Mouse (Mus musculus) layer of hippocampus, adult 18-20 months (tissue): ENCODE data around the gene Tacc2. TPM values are rescaled to one million over a fixed set of nuclear protein-coding genes. Genes with fewer than 3 reads are reported as not detected.

ENCODE experiments used
- DNase-seq, 2 experiments: peaks; one replicate each; pipeline ENCODE4 v3.0.0; 2022; ENCODE audit warnings: low spot score in 2 of 2
- total RNA-seq, 2 experiments: library from RNA; stranded (reverse); gene quantifications; 2 replicates each; pipeline ENCODE4 v1.2.3; 2021

Gene Tacc2
- total RNA-seq, 2 experiments from 2014 or later: 73.8 to 77.5 TPM

GRCm38 (mm10) chr7:130716989-130717388 lies 139.8 kb downstream of the Tacc2 start:
- no peak for DNase-seq

GRCm38 (mm10) chr7:130719931-130720598 lies 142.8 kb downstream of the Tacc2 start:
- DNase-seq: no peak

- no peak for DNase-seq
Measured at GRCm38 (mm10) chr7:130720646-130721335, 143.6 kb downstream of the Tacc2 start.

DNA sequence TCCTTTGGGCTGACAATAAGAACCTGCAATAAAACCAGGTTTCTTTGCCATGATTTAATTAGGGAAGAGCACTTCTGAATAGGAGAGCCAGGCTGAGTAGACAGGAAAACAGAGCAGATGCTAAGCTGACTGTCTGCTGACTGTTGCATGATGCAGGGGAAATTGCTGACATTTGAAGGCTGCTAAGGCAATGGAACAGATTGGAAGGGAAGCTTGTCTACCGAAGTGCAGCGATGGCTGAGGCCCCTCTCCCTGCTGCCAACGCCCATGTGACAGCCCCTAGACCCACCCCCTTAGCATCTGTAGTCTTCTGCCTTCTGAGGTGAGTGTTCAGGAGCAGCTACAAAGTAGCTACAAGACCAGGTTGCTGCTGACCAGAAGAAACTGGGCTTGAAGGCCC lies 148.9 kb downstream of the Tacc2 start:
- peak; percentile 58 to 81 for DNase-seq

- DNase-seq: no peak
Measured at GRCm38 (mm10) chr7:130726724-130727422, 149.6 kb downstream of the Tacc2 start.

DNA sequence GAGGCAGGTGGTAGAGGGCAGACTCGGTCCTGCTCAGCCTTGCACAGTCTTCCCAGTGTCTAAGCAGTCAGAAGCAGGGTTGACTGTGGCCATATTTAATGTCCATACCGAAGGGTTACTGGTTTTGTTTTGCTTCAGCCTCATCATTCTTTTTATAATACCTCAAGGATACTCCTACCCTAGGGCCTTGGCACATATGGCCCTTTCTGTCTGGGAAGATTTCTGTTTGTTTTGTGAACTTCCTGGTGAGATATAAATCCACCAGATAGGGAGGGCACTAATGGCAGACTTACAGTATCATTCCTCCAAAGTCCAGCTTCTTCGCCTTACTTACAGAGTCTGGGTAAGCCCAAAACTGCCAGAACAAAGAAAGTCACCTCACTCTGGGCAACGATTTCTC lies 150.3 kb downstream of the Tacc2 start:
- no peak for DNase-seq

DNA sequence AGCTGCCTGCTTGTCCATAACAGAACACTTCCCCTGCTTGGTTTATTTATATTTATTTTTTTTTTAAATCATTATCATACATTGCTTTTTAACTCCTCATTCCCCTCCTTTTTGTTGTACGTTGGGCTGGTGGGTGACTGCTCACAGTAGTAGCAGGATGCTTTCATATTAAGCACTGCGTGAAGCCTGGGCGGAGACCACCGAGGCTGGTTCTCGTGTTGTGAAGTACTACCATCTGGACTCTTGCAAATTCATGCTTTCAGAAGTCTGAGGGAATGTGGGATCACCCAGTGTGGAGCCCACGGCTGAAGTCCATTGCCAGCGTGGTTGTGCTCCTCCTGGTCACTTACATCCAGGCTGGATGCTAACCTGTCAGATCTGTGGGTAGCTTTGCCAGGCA lies 154.6 kb downstream of the Tacc2 start:
- no peak for DNase-seq

- DNase-seq: peak in 1 of 2 experiments; percentile 49
Measured at GRCm38 (mm10) chr7:130732908-130733307, 155.7 kb downstream of the Tacc2 start.

DNA sequence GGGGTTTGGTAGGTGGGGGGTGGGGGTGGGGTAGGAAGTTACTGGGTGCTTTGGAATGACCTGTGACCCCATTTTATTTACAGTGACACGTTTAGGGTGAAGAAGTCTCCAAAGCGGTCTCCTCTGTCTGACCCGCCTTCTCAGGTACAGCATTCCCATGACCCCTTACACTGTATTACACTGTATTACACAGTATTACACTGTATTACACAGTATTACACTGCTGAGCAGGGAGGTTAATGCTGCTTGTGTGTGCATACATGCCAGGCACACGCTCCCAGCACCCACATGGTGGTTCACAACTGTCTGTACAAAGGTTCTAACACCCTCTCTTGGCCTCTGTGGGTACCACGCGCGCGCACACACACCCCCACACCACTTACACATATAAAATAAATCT lies 156.2 kb downstream of the Tacc2 start:
- no peak for DNase-seq

DNA sequence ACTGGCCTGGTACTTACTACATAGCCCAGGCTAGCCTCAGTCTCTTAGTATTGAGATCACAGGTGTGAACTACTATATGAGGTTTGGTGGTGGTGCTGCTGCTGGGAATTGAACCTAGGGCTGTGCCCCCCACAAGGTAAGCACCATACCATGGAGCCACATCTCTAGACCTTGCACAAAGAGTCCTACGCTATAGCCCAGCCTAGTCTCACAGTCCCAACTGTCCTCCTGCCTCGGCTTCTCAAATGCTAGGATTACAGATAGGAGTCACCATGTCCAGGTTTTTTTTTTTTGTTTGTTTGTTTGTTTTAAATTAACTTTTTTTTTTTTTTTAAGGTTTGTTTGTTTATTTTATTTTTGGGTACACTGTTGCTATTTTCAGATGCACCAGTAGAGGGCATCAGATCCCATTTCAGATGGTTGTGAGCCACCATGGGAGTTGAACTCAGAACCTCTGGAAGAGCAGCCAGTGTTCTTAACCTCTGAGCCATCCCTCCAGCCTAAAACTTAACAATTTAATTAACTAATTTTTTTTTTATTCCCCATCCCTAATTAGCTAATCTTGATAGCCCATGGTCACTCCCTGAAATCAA lies 157.1 kb downstream of the Tacc2 start:
- no peak for DNase-seq

DNA sequence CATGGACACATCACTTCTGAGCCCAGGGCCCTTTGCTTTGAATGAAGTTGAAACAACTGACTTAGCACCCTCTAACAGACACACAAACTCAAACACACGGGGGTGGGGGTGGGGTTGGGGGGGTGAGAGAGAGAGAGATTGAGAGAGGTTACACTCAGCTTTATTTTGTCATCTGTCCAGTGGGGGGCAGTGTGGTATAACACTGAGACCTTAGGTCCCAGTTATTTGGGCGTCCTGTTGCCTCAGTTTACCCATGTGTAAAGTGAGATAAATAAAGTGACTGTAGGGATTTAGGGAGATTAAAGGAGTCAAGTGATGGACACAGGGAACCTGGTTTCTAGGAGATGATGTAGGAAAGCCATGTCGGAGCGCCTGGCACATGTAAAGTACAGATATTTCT lies 163.9 kb downstream of the Tacc2 start:
- DNase-seq: no peak

- DNase-seq: no peak
Measured at GRCm38 (mm10) chr7:130743239-130744025, 166.2 kb downstream of the Tacc2 start.

DNA sequence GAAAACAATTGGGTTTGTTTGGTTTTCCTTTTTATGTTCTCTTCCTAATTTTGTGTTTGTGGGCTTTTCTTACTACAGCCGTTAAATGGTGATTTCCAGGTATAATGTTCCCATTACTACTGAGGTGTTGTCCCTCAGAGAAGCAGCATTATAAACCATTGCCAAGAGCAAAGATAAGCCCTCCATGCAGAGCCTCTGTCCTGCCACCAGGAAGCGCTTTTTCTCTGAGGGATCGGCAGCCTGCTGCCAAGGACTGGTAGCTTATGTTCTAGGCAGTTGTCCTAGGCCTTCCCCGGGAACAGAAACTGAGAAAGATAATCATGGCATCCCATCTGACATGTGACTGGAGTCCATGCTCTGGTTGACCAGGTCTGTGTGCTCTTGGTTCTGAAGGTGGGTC lies 171.9 kb downstream of the Tacc2 start:
- no peak for DNase-seq

GRCm38 (mm10) chr7:130750752-130751490 lies 173.7 kb downstream of the Tacc2 start:
- no peak for DNase-seq

GRCm38 (mm10) chr7:130751678-130752077 lies 174.4 kb downstream of the Tacc2 start:
- no peak for DNase-seq

DNA sequence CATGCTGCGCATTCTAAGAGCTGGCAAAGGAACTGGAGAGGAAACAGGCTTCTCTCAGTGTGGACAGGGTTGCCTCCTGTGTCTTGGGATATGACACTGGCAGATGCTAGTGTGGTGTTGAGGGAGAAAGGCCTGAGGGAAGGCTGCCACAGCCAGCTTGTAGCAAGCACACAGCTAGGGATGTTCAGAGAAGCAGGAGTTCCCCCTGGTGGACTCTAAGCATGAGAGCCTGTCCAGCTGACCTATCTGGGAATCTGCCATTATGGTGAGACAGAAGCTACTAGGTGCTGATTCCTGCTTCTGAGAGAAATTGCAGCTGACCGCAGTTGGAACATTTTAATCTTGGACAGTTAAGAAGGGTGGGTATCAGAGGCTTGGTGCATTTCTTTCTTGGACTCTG lies 177.6 kb downstream of the Tacc2 start:
- no peak for DNase-seq

DNA sequence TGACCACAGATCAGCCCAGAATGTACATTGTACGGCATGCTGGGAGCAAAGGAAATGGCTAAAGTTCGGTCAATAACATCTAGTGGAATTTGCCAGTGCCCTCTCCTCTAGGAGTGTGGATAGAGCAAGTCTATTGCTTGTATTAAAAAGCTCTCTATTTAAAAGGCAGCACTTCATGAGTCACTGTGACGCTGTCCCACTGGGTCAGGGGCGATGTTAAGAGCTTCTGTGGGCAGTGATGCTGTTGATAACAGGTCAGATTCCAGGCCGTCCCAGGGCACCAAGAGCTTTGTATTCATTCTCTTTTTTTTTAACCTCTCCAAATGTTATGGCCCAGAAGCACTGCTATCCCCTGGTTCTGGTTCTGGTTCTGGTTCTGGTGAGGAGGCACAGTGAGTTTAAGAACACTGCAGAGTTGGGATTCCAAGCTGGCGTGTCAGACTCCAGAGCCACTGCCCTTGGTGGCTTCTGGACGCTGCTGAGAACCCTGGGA lies 179.2 kb downstream of the Tacc2 start:
- no peak for DNase-seq

DNA sequence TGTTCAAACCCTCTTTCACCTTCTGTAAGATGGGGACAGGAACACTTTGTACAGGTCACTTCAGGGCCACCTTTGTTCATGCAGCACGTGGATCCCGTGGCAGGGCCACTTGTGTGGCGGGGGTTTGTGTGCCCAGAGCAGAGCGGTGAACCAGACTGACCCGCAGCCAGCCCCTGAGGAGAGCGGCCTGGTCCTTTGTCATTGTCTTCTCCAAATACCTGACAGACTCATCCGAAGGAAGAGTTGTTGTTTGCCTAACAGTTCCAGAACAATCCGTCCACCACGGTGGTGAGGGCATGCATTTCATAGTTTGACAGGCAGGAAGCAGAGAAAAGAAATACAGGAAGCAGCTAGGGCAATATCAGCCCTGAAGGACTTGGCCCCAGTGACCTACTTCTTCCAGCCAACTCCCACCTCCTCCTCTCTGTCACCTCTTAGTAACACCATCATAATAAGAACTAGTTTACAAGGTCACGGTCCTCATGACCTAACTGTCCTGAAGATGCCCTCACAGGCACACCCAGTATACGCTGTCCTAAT lies 180.2 kb downstream of the Tacc2 start:
- DNase-seq: no peak

DNA sequence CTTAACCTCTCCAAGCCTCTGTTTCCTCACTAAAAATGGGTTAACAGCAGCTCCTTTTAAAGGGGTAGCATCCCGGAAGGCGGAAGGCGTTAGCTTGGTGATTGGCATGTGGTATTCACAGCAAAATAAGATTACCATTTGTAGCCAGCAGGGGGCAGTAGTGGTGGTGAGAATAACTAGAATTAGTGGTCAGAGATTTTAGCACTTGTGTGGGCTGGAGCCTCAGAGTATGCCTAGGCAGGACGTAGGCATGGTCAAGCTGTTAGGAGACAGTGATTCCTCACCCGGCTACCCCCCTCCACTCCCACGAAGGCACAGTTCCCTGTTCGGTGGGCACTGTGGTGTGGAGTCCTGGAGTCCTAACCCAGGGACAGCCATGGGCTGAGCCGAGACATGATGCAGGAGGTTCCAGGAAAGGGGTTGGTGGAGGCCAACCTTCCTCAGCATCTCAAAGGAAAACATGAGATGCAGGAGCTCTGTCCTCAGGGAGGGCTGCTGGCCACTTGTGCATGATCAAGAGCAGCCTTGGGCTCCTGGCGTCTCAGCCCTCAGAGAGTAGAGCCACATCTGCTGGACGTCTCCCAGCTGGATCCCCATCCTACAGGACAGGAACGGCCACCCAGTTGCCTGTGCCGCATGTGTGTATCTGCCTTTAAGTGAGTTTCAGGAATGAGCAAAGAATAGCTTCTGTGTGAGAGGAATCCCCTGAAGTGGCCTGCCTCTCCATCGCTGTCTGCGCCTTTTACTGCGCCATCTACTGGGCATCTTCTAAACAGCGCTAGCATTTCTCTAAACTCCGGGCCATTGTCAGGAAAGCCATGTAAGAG lies 185.0 kb downstream of the Tacc2 start:
- peak; percentile 61 to 87 for DNase-seq
